Mouse (Mus musculus): ENCODE measurements at regions not wholly inside any gene's neighbourhood (a gene's known extent, or its start where the extent isn't known, plus 50 kb on each side); places are given as distances from the start of the nearest gene placed in this dataset.
A peak's percentile ranks its signal among the peaks of the same experiment; 100 is the strongest.

- intact Hi-C loops (cut with DNase I), result loop anchor here (2.0 kb wide), 1 partner anchor 143 kb away; no protein-coding TSS in a partner anchor
Observed at GRCm38 (mm10) chrX:96019556-96019955, 62.8 kb upstream of the Las1l start.

GRCm38 (mm10) chrX:96020407-96020806, 63.6 kb upstream of the Las1l start:
- intact Hi-C loops (cut with DNase I), result no loop called here
- DNase-seq (ENCODE audit: low spot score), result no peak

More at GRCm38 (mm10) chrX:96019556-96019955, 62.8 kb upstream of the Las1l start:
- peak; percentile 27 for DNase-seq (ENCODE audit: low spot score)

- intact Hi-C loops (cut with DNase I), result loop anchor here (2.0 to 5.0 kb wide), 2 partner anchors 47 to 105 kb away; no protein-coding TSS in a partner anchor
- DNase-seq (ENCODE audit: low spot score), result no peak
Observed at GRCm38 (mm10) chrX:96025374-96025773, 68.6 kb upstream of the Las1l start.

GRCm38 (mm10) chrX:96025876-96026275, 69.1 kb upstream of the Las1l start:
- DNase-seq (ENCODE audit: low spot score), result peak; percentile 46
- intact Hi-C loops (cut with DNase I), result loop anchor here (2.0 to 5.0 kb wide), 3 partner anchors 46 to 105 kb away; partner anchors contain the start of gene Msn

GRCm38 (mm10) chrX:96031591-96031990, 64.3 kb upstream of the Msn start:
- no peak for DNase-seq (ENCODE audit: low spot score)
- intact Hi-C loops (cut with DNase I), result no loop called here

GRCm38 (mm10) chrX:96035307-96035706, 60.5 kb upstream of the Msn start:
- intact Hi-C loops (cut with DNase I), result no loop called here
- no peak for DNase-seq (ENCODE audit: low spot score)

GRCm38 (mm10) chrX:96042193-96042592, 53.6 kb upstream of the Msn start:
- no peak for DNase-seq (ENCODE audit: low spot score)
- intact Hi-C loops (cut with DNase I), result no loop called here

All from heart, postnatal 25 days (tissue).